Mouse (Mus musculus) T-helper 17 cell (primary cell): ENCODE measurements around the gene Wdr20.

Source experiments
- in situ Hi-C, 2 experiments: fragments of 300-600 bp; cut with MboI, MseI; formaldehyde crosslinking; loops; 1 replicate in 1 of 2; 2 replicates in 1 of 2; pipeline ENCODE4 v1.15.1; 2025; ENCODE audit warnings: high pct_unique_total_duplicates in 2 of 2

Wdr20 gene

DNA sequence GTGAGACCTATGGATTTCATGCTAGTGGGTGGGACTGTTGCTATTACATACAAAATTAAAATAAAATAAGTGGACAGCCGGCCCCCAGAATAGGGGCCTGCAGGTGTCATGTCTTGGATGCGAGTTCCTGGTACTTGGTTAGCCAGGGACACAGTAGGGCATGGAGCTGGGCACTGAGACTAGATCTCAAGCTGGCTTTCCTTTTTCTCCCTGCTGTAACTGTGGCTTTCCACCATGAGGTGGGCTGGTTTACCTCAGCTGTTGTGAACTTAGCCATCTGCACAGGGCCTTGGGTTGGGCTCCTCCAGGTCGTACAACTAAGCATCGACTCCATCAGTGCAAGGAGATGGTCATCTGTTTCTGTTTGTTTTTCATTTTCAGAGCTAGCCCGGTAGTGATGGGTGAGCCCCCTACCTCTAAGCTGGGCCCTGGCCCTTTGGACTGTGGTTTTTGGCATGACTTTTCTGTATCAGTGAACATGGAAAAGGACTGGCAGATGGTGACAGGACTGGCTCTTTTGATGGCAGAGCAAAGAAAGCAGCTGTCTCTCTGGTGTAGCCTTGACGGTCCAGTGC lies 108.5 kb downstream of the Wdr20 start:
- in situ Hi-C loops, result no loop called here

DNA sequence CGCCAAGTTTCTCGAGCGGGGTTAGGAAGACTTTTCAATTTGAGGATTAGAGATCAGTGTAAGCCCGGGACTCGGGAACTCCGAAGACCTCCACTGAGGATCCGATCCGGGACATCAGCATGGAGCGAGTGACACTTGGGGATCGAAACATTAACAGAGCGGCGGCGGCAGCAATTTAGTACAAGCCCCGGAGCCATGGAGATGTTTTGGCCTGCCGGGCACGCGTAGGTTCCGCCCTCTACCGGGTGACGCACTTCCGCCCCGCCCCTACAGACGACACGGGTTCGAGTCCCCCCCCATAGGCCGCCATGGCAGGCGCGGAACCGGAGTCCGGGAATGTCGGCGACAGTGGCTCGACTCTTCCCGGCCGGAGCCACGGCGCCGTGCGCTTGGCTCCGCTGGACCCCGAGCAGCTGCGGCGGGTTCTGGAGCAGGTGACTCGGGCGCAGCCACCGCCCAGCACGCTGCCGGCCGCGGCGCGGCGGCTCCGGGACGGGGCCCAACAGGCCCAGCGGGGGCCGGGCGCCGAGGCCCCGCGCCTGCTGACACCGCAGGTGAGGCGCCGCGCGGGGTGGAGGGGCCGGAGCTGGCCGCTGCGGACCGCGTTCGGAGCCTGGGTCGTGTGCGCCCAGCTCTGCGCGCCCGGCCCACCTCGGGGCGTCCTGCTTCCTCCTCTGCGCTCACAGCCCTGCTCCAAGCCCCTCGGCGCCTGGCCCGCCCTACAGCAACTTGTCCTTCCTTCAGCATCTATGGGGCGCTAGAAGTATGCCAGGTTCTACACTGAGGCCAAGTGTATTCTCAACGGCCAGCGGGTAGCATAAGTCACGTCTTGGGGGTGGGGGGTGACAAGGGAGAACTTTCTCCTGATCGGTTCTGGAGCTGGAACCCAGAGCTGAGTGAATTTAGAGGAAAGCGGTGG lies 112.5 kb downstream of the Wdr20 start, which contains the start of gene Zfp839:
TSS of gene Zfp839 (plus strand) at position 244 of the 919 bp plus-strand sequence.
- in situ Hi-C loops, result no loop called here

DNA sequence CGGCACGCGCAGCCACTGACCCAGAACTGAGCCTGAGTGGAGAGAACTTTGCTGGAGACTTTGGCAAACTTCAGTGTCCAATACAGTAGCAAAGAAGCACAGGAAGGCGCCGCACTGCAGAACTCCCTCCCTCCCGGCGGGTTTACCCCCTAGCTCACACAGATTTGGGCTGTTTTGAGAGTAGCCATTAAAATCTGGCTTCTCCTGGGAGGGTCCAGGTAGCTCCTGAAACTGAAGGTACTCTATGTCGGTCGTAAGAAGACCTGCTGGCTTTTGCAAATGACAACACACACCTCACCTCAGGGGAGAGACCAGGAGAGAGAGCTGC lies 113.1 kb downstream of the Wdr20 start:
- in situ Hi-C loops, result no loop called here

DNA sequence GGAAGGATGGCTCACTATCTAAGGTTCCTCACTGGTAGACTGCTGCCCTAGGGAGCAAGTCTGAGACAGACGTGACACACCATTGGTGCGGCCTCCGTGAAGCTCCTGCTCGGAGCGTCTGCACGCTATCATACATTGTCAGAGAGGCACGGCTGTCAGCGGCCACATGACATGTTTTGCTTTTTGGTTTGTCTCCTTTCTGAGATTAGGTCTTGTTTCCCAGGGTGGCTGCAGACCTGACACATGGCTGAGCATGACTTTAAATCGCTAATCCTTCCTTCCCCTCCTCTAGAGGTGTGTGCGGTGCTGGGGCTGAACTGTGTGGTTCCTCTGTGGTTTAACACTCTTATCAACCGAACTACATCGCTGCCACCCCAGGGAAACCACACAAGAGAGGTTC lies 113.7 kb downstream of the Wdr20 start:
- in situ Hi-C loops, result no loop called here

DNA sequence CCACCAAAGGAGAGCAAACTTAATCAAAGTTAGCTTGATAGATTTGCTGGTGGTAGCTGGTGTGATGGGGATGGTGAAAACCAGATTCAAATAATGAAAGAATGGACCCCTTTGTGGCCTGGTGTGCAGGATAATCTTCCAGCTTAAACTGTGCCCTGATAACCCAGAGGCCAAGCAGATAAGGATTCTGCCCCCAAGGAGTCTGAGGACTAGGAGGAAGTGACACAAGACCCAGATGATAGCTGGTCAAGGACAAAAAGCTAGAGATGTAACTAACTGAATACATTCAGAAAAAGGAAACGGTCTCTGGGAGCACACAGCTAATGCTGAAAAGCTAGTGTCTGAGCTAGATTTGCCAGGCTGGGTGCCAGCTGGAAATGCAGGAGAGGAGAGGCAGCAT lies 114.2 kb downstream of the Wdr20 start:
- in situ Hi-C loops, result no loop called here
